Mouse (Mus musculus): ENCODE data around the gene Tcf12.

The Tcf12 gene

DNA sequence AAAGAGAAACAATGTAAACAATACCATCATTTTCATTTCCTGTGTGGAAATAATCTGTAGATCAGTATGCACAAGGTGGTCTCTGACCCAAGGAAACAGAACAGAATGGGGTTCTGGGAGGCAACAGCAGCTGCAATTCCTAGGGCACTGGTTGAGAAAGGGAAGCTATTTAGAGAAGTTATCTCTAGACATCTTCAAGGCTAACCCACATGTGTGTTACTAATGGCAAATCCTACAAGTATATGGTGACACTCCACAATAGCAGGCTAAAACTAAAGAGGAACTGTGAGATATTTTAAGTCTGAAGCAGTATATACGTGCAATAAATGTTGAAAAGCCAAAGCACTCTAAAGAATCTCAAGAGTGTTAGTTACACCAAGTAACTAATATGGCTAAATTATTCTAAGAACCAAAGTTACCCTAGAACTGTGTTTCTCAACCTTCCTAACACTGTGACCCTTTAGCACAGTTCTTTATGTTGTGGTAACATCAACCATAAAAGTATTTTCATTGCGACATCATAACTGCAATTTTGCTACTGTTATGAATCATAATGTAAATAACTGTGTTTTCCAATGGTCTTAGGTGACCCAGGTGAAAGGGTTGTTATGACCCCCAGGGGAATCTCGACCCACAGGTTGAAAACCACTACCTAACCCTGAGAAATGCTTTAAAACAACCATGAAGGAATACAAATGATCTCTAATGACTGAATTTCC, 22.6 kb downstream of the Tcf12 start:
- in situ Hi-C loops (cut with MboI, MseI) = no loop called here

DNA sequence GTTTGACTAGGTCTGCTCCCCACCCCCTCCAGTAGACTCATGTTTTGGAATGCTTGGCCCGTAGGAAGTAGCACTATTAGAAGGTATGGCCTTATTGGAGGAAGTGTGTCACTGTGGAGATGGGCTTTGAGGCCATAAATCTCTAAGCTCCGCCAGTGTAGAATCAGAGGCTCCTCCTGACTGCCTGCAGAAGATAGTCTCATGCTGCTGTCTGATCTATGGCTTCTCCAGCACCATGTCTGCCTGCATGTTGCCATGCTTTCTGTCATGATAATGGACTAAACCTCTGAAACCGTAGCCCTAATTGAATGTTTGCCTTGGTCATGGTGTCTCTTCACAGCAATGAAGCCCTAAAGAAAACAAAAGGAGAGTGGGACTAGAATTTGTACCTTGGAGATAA, 26.7 kb downstream of the Tcf12 start:
- in situ Hi-C loops (cut with MboI, MseI) = no loop called here

DNA sequence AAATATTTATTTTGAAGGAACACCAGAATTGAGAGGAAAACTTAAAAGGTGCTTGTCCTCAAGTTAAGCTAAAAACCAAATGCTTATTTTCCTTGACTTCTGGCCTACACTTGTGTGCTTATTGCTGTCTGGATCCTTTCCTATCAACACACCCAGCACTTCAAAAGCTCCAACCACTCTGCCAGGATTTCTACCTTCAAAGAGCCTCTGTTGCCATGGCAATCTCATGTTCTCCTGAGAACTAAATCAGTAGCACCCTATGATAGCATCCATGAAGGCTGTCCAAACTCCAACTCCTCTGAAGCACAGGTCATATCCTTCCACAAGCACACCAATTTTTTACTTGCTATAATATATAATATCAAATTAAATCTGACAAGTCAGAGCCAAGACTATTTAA, 27.5 kb downstream of the Tcf12 start:
- in situ Hi-C loops (cut with MboI, MseI) = no loop called here

DNA sequence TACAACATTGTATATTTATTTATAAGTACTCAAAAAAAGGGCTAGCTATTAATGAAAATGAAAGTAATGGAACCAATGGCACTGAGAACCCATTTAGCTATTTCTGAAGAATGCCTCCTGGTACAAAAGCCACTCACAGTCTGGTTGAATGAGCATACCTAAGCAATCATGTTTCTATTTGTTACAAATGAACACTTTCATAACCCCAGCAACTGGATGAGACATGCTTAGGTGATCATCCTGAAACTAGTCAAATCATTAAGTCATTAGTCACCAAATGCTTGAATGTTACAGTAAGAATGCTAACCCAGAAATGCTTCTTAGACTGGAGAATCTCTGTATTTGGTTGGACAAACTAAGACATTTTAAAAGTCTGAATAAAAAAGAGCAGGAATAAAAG, 35.5 kb downstream of the Tcf12 start:
- in situ Hi-C loops (cut with MboI, MseI) = no loop called here

DNA sequence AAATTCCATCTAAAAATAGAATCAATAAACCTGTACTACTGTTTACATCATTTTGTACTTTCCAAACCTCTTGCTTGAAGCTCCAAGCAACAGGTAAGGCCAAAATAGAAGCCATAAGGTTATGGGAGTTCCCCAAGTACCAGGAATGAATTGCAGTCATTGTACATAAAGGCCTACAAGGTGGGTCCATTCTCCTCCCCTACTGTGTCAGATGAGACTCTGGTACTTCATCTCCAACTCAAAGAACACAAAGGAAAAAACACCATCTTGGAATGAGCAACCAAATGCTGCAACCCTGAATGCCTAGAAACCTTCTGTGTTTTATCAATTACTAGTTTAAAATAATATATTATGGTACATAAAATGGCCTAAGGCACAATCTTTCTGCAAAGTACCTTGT, 45.5 kb downstream of the Tcf12 start:
- in situ Hi-C loops (cut with MboI, MseI) = no loop called here

DNA sequence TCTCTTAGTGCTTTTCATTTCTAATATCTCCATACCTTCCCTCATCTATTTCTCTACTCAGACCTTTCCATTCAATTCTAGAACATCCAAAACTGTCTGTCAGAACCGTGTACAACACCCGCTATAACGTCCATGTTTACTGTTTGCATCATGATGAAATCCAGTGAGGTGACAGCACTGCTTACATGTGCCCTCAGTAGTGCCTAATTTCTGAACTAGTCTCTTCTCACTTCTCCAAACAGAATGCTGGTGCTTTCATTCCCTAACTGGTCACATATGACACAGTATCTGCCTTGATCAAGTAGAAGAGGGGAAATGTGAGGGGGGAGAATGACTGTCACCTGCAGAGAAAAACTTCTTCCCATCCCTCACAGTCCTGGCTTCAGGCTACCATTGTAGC, 58.5 kb downstream of the Tcf12 start:
- in situ Hi-C loops (cut with MboI, MseI) = no loop called here

DNA sequence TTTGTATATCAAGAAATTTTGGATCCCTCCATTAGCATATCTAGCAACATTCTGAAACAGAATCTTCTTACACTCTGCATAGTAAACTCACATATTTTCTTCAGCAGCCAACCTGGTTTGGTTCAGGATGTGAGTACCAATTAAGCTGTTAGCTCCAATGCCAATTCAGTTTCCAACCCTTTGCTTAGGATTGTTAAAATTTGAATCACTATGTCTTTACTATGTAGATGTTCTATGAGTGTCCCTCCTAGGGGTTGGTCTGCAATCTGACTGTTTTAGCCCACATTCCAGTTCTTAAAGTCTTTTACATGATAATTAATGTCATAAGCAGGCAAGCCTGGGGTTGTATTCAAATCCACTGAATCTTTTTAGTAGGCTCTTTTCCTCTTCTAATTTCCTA, 71.5 kb downstream of the Tcf12 start:
- in situ Hi-C loops (cut with MboI, MseI) = no loop called here

DNA sequence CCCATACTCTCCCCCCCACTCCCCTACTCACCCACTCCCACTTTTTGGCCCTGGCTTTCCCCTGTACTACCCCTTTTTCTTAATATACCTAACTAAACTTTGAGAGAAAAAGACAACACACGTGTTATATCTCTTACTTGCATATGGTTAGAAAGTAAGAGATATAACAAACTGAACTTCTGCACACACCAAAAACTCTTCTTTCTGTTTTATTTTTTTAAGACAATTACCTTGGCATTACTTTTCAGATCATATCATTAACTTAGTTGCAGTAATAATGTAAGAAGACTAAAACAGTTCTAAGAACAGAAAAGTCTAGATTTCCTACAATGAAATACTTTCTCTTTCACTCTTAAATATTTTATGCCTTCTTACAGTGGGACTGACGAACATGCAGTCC, 72.3 kb downstream of the Tcf12 start:
- in situ Hi-C loops (cut with MboI, MseI) = no loop called here

DNA sequence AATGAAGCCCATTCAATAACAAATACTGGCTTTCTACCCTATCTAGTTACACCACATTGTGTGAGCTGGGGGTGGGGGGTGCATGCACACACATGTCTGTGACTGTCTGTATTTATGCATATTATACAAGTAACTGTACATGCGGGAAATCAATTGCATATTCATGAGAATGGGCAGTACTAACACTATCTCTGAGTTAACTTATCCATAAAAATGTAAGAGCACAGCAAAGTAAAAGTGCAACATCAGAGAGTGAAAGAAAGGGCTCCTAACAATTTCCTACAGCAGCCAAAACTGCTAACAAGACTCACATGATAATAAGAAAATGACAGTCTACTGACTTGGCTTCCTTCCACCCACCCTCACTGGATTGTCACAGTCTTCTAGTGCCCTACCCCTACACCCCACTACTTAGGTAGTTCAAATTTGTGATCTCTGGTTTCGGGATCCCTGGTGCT, 74.6 kb downstream of the Tcf12 start:
- in situ Hi-C loops (cut with MboI, MseI) = no loop called here

DNA sequence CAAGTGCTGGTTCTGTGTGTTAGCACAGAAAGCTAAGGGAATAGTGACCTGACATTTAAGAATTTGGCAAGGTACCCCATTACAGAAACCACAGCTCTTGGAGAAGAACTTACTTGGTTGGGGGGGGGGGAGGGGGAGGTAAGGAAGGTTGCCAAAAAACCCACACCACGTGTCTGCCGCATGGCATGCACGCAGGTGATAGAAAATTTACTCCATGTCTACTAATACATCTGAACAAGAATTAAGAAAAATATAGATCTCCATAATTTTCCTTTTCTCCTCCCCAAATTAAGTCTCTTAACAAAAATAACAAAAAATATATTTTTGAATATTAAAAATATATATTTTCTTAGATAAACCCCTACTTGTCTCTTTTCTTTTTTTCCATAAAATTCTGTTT, 75.4 kb downstream of the Tcf12 start:
- in situ Hi-C loops (cut with MboI, MseI) = no loop called here

DNA sequence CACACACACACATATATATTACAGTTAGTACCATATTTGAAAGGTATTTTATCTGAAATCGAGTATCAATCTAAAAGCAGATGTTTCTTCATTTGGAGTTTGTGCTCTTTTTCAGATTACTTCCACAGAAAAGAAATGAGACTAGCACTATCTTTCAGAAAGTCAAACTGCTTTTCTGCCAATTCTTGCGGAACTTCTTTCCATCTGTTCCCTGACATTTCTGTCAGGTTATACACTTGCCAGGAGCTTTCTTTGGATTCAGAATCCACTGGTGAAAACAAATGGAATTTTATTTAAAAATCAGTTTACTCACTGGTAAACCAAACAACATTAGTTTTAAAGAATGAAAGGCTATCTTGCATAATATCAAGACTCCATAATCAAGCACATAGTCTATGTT, 78.4 kb downstream of the Tcf12 start:
- in situ Hi-C loops (cut with MboI, MseI) = no loop called here

DNA sequence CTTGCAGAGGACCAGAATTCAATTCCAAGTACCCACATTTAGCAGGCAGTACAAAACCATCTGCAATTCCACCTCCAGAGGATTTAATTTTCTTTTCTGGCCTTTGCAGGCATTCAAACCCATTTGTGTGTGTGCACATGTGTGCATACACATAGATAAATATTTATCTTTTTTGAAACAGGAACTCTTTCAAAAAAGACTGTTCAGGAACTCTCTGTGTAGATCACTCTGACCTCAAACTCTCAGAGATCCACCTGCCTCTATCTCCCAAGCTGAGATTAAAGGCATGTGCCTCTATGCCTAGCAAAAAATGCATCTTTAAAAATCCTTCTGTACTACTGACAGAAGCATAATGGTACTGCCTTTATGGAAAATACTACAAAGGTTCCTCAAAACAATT, 81.4 kb downstream of the Tcf12 start:
- in situ Hi-C loops (cut with MboI, MseI) = no loop called here

DNA sequence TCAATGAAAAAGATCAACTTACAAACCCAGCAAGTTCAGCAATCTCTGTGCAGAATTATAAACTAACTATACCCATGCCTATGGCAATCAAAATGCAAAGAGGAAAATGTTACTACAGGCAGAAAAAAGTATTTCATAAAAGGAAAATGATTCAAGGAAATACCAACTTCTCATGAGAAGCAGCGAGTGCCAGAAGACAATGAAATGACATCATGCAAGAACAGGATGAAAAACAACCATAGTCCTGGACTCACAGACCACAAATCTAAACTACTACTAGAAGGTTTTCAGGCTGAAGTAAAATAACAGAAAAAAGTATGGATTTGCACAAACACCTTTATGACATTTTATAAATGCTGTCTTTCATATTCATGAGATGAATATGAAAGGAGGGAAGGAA, 82.1 kb downstream of the Tcf12 start:
- in situ Hi-C loops (cut with MboI, MseI) = no loop called here

DNA sequence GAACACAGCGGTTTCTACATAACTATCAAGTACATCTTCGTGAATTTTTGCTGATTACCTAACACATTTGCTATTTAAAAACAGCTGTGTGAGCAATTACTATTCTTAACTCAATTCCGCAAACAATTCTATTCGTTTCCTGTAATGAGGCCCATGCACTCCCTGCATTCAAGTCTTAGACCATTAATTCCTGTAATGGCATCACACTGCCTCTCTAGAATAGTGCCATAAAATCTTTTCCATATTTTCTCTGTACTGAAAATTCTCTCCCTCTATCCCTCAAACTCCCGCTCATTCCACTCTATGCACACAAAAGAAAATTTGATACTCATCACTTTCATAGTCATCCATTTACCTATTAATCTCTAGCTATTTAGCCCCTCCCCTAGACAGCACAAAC, 88.4 kb downstream of the Tcf12 start:
- in situ Hi-C loops (cut with MboI, MseI) = no loop called here

DNA sequence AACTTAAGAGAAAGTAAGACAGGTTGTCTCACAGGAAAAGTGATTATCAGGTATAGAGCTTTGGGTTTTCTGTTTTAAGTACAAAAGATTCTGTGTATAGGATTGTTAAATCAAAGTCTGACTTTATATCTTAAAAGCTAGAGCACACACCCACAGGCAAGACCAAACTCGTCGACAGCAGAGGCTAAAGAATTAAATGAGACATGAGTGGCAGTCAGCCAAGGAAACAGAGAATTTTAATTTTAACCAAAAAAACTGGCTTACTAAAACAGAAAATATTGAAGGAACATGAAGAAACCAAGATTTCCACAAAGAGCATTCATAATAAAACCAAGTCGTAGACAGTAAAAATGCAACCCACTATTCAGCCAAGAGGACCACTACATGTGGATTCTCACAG, 90.2 kb downstream of the Tcf12 start:
- in situ Hi-C loops (cut with MboI, MseI) = no loop called here

DNA sequence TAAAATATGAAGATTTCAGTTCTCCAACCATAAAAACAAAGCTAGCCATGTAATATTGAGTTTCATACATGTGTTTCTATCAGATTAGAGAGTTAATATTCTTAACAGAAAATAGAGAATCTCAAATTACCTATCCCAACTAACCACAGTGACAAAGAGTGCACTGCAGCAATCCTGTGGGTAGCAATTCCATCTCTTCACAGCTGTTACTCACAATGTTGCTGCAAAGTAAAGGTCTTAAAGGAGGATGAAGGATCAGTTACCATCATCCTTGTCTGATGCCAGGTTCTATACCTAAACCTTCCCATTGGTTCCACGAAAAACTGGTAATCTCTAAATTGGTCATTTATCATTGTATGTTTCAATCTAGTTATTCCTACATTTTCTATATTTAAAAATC, 95.7 kb downstream of the Tcf12 start:
- in situ Hi-C loops (cut with MboI, MseI) = loop anchor here (5.0 kb wide), 1 partner anchor 34 kb away; no protein-coding TSS in a partner anchor

DNA sequence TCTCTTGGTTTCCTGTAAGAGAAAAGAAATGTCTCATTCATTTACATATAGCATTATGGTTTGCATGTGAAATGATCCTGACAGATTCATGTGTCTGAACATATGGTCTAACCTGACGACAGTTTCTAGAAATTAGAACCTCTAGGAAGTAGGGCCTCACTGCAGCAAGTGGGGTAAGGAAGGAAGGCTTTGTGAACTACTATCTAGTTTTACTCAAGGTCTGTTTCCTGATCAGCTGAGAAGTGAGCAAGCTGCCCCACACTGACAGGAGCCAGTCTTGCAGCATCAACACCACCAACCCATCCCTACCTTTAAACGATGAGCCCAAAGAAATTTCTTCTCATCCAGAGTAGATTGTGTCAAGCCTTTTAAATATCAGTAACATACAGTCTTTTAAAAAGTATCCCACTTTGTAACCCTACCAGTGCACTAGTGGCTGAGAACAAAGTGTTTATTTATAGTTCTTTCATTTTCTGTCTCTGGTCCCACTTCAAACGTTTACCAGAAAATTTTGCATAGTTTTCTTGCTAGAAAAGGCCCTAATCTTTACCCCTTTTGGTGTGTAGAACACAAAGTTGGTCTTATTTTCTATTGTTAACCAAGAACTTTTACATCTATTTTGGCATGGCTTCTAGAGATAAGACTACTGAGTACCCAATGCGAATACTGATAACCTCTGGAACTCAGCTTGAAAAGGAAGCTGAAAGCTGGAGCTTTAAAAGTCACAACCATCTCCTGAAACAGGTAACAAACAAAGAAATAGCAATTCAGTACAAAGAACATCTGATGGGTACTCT, 96.9 kb downstream of the Tcf12 start:
- in situ Hi-C loops (cut with MboI, MseI) = loop anchor here (5.0 kb wide), 1 partner anchor 32 kb away; no protein-coding TSS in a partner anchor

DNA sequence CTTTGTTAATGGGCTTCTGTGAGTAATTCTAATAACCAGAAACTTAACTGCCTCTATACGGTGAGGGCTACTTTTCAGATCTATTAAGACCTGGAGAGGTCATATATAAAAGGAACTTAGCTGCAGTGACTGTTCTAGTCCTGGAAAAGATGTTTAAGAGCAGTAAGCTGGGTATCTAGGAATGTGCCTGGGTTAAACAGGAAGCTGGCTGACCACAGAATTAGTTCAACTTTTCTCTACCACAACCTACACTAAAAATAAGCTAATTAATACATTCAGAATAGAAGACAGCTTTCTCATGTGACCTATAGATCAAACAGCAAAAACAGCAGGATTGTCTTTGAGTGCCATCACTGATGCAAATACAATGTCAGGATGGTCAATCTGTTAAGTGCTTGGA, 98.1 kb downstream of the Tcf12 start:
- in situ Hi-C loops (cut with MboI, MseI) = no loop called here

DNA sequence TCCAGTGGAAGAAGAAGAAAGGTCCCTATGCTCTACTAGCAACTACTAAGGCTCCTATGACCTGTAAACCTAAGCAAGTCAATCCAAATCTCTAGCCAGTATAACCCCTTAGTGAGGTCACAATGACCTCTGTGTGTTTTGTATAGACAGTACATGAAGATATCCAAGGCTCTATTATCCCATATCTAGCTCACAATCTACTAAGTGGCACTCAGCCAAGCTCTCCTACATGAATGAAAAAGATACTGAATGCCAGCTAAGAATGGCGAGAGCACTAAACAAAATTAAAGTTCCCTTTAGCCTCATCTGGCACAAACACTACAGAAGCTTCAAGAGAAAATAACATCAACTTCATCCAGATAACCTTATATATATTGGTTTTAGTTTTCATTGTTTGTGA, 103.0 kb downstream of the Tcf12 start:
- in situ Hi-C loops (cut with MboI, MseI) = no loop called here

DNA sequence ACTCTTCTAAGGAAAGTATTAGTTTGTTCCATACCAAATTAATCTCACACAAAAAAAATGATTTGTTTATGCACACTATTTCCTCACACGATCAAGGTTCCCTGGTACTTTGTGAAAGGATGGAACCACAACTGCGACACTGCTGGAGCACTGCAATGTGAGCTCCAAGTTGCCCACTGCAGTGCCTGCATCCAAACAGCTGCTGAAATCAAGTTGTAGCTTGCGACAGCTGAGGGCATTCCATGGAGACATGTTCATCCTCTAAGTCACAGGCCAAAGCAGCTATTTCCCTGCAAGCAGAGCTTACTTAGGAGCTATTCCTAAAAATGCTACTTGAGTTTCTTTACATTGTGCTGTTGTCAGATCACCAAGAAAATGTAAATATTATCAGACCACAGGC, 120.5 kb downstream of the Tcf12 start:
- in situ Hi-C loops (cut with MboI, MseI) = loop anchor here (5.0 kb wide), 1 partner anchor 49 kb away; no protein-coding TSS in a partner anchor

DNA sequence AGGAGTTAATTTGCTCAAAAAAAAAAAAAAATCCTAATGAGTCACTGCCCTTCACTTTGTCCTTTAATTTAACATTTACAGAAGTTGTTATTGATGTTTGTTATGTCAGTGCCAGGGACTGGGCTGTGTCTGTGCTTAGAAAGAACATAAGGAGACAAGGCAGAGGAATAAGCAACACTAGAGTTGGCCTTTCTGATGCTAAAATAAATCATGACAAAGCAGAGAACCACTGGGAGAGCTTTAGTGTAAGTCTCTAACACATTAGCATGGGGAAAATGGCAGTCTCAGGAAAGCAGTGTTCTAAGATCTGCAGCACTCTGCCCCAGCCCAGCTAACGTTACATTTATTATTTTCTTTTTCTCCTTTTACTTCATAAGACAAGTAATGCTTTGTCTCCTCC, 121.3 kb downstream of the Tcf12 start:
- in situ Hi-C loops (cut with MboI, MseI) = loop anchor here (5.0 kb wide), 1 partner anchor 48 kb away; no protein-coding TSS in a partner anchor

DNA sequence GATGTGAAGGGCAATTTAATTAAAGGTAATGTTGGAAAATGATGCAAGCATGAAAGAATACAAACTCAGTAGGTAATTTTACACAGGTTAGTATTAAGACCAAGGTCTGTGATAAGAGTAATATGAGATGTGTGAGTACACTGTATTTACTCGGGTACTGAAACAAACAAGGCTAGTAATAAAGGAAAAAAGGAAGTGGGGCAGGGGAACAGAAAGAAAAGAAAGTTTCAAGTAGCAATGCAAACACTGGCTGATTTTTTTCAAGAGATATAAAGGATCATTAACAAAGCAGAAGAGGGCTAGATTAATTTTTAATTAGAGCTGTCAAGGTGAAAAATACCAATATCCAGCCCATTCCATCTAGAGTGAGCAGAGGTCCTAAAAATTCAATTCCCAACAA, 122.0 kb downstream of the Tcf12 start:
- in situ Hi-C loops (cut with MboI, MseI) = loop anchor here (5.0 kb wide), 1 partner anchor 47 kb away; no protein-coding TSS in a partner anchor

DNA sequence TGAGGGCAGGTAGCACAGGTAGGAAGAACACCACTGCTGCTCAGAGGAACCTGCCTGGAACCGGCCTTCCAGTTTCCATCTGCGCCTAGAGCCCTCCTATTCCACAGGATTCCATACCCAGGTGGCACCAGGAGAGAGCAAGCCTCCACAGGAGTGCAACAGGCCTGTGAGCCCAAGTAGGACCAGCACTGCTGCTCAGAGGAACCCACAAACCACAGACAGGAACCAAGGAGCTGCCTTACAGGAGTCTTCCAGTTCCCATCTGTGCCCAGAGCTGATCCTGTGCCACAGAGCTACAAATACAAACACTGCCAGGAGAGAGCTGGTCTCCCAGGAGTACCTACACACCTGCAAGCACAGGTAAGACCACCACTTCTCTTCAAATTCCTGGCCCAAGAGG, 125.0 kb downstream of the Tcf12 start:
- in situ Hi-C loops (cut with MboI, MseI) = no loop called here
